In the genomic region with DNA sequence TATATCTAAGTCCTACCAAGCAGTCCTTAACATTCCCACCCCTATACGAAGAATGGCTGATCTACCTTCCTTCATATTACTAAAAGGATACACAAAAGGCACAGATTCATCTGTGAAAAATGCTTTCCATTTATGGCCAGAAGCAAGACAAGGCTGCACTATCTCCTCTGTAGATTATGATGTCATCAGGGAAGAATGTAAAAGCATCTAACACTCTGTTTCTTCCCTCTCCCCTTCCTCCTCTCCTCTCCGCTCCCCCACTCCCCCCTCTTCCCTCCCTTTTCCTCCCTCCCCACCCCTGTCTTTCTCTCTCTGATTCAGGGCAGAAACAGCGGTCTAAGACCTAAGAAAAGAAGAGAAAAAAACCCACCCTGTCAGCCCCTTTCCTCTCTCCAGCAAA, we compare ENCODE assay signal across 25 mouse cellular contexts. TPM values are rescaled to one million over a fixed set of nuclear protein-coding genes. Genes with fewer than 3 reads are reported as not detected.
DNase-seq lines count a peak whose midpoint lies in the region; ATAC-seq and TF ChIP-seq lines count a peak whose summit lies in the region.
"Had no signal": no experiment of that assay in that cellular context is flagged by ENCODE, and none has a peak within 500 bp of the region (broad histone marks: within the 10 kb centered on the region; RNA-seq: fewer than 3 reads in every experiment).

TSS of gene 1700009N14Rik (plus strand) at position 227 of the 400 bp plus-strand sequence.

- no peak within 1 kb of the TSS for H3K27ac ChIP-seq in lung, embryonic 14.5 days (ENCODE audit: low read depth)
- H3K27ac ChIP-seq in embryonic facial prominence, embryonic 10.5 days (replicated peaks): no peak within 1 kb of the TSS
- H3K27ac ChIP-seq: embryonic facial prominence, embryonic 13.5 days; embryonic facial prominence, embryonic 15.5 days; forebrain, embryonic 13.5 days; forebrain, embryonic 15.5 days had no signal

- no peak for DNase-seq in lung, embryonic 14.5 days
- DNase-seq in lung, postnatal 14 days: no peak
- DNase-seq in 3134 (ENCODE audit: extremely low read depth, insufficient read length, low spot score) (peak; percentile 17), adipocyte (ENCODE audit: low spot score) (no peak)
- peak; percentile 19 for DNase-seq in Muller cell, postnatal 12 days (ENCODE audit: inconsistent ontology term)
- no peak for DNase-seq in embryonic facial prominence, embryonic 10.5 days (ENCODE audit: low spot score)
- DNase-seq: adrenal gland, adult 8-10 months; adrenal gland, postnatal 14 days; adrenal gland, postnatal 36 days; B cell, adult 2 months; cerebellum, adult 11-12 months; cerebellum, adult 2 months; cerebellum, adult 9-10 months; cerebellum, postnatal 10 days; cerebellum, postnatal 25 days; forebrain, postnatal 0 days had no signal

- H3K9me3 ChIP-seq in lung, embryonic 14.5 days (ENCODE audit: low read depth, low read length): no peaks in the 10 kb centered on the region
- H3K9me3 ChIP-seq in embryonic facial prominence, embryonic 10.5 days: no peaks in the 10 kb centered on the region
- H3K9me3 ChIP-seq: embryonic facial prominence, embryonic 13.5 days; embryonic facial prominence, embryonic 15.5 days; forebrain, embryonic 13.5 days; forebrain, embryonic 15.5 days had no signal

- no peaks in the 10 kb centered on the region for H3K4me1 ChIP-seq in lung, embryonic 14.5 days (ENCODE audit: insufficient read depth)
- H3K4me1 ChIP-seq in embryonic facial prominence, embryonic 10.5 days: no peaks in the 10 kb centered on the region
- H3K4me1 ChIP-seq: embryonic facial prominence, embryonic 15.5 days; forebrain, embryonic 13.5 days; forebrain, embryonic 15.5 days had no signal

- TF ChIP-seq CTCF in lung, embryonic 14.5 days (IDR thresholded peaks at IDR 0.05; ENCODE audit: low read depth): no peak

- ATAC-seq in lung, embryonic 14.5 days (ENCODE audit: insufficient read depth): peak; percentile 66; the same call in 1 of the 2 replicates
- ATAC-seq: CD4-positive, CD25-positive, alpha-beta regulatory T cell, adult 4 months; forebrain, embryonic 13.5 days; forebrain, embryonic 15.5 days; forebrain, postnatal 0 days had no signal

- WGBS in lung, embryonic 14.5 days: 51% methylated on average over 3 of the region's 3 CpGs
- WGBS in embryonic facial prominence, embryonic 10.5 days: 75% methylated on average over 3 of the region's 3 CpGs

- H3K36me3 ChIP-seq in lung, embryonic 14.5 days (ENCODE audit: insufficient read depth): no peaks in the 10 kb centered on the region
- no peaks in the 10 kb centered on the region for H3K36me3 ChIP-seq in embryonic facial prominence, embryonic 10.5 days (replicated peaks)
- H3K36me3 ChIP-seq: embryonic facial prominence, embryonic 13.5 days; embryonic facial prominence, embryonic 15.5 days; forebrain, embryonic 15.5 days; G1E had no signal

- H3K4me2 ChIP-seq in lung, embryonic 14.5 days: no peak within 1 kb of the TSS
- H3K4me2 ChIP-seq: embryonic facial prominence, embryonic 13.5 days; embryonic facial prominence, embryonic 15.5 days; forebrain, embryonic 13.5 days; forebrain, embryonic 15.5 days had no signal

- no peak within 1 kb of the TSS for H3K4me3 ChIP-seq in lung, embryonic 14.5 days (ENCODE audit: low read depth, low read length)
- no peak within 1 kb of the TSS for H3K4me3 ChIP-seq in embryonic facial prominence, embryonic 10.5 days
- H3K4me3 ChIP-seq: embryonic facial prominence, embryonic 13.5 days; embryonic facial prominence, embryonic 15.5 days; forebrain, embryonic 13.5 days; forebrain, embryonic 15.5 days had no signal

- H3K27me3 ChIP-seq in lung, embryonic 14.5 days (ENCODE audit: insufficient read depth, low read length): no peaks in the 10 kb centered on the region
- H3K27me3 ChIP-seq in embryonic facial prominence, embryonic 10.5 days (replicated peaks; ENCODE audit: low read depth, poor library complexity, severe bottlenecking): no peaks in the 10 kb centered on the region
- H3K27me3 ChIP-seq: CH12.LX; embryonic facial prominence, embryonic 13.5 days; embryonic facial prominence, embryonic 15.5 days; forebrain, embryonic 13.5 days; forebrain, embryonic 15.5 days had no signal

- no peak within 1 kb of the TSS for H3K9ac ChIP-seq in lung, embryonic 14.5 days
- H3K9ac ChIP-seq: embryonic facial prominence, embryonic 13.5 days; embryonic facial prominence, embryonic 15.5 days; forebrain, embryonic 13.5 days; forebrain, embryonic 15.5 days; forebrain, postnatal 0 days had no signal

RNA-seq across cellular contexts. Expression of gene 1700009N14Rik, which starts in this region (rescaled TPM):
- polyA plus RNA-seq in lung, embryonic 14.5 days (2014; fragmentation: Nextera tagmentation; extraction: Ambion mirVana): not detected in 2 replicates
- 0.11 TPM in 1 of 2 replicates, not detected in the other for polyA plus RNA-seq in embryonic facial prominence, embryonic 10.5 days (2016; fragmentation: Nextera tagmentation; extraction: Ambion mirVana)
- polyA plus RNA-seq: CD4-positive, CD25-positive, alpha-beta regulatory T cell, adult 4 months; cerebellum, adult 2 months; cortical plate, adult 2 months; embryonic facial prominence, embryonic 11.5 days; embryonic facial prominence, embryonic 13.5 days; embryonic facial prominence, embryonic 15.5 days; forebrain, embryonic 13.5 days; forebrain, embryonic 15.5 days; forebrain, postnatal 0 days; G1E had no signal

Comparison
In these comparisons a context has a peak if more than half of its experiments do, and no peak if none do; other contexts are left out.
1. Peak in ATAC-seq in lung, embryonic 14.5 days; RNA of the gene not detected or under 1 TPM.
2. DNase-seq: peak in 3134 (single experiment) and Muller cell, postnatal 12 days (single experiment); none in lung, embryonic 14.5 days (single experiment), lung, postnatal 14 days (single experiment), adipocyte (single experiment) and embryonic facial prominence, embryonic 10.5 days (single experiment).